Mouse (Mus musculus) liver, postnatal 0 days (tissue): ENCODE results near the gene Chrm4.

Experiments used
- CTCF ChIP-seq: sonication (generic); IDR thresholded peaks from 2 replicates; pipeline ENCODE4 v1.5.1; 2016; ENCODE audit warnings: antibody characterized with exemption, low read depth
- EP300 ChIP-seq: IDR thresholded peaks from 2 replicates; pipeline ENCODE4 v1.6.1; 2016; ENCODE audit warnings: antibody characterized with exemption, low read depth, mild to moderate bottlenecking

GRCm38 (mm10) chr2:91948792-91949241, 21.8 kb downstream of the Chrm4 start:
- TF ChIP-seq CTCF (no peak), EP300 (no peak)
